Mouse (Mus musculus) left cerebral cortex, adult 11 months (tissue): ENCODE data around the gene Slc25a5.

Experiments used
- DNase-seq: peaks from one replicate; pipeline ENCODE4 v3.0.0; 2022; ENCODE audit warnings: low spot score

The Slc25a5 gene

DNA sequence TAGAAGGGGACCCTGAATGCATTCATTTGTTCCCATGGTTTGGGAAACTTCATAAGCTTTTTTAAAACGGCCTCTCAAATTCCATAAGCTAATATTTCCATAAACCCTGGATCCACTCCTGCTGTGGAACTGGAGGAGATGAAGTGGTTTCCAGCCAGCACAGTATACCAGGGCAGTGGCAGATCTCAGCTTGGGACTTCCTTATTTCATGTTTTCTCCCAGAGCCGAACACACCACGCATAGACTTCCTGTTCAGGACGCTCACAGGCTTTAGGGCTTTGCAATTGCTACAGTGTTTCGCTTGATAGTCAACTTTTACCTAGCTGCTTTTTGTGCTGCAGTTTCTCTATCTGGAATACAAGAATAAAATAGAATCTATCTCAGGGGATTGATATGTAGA, 7.7 kb downstream of the Slc25a5 start:
- no peak for DNase-seq

DNA sequence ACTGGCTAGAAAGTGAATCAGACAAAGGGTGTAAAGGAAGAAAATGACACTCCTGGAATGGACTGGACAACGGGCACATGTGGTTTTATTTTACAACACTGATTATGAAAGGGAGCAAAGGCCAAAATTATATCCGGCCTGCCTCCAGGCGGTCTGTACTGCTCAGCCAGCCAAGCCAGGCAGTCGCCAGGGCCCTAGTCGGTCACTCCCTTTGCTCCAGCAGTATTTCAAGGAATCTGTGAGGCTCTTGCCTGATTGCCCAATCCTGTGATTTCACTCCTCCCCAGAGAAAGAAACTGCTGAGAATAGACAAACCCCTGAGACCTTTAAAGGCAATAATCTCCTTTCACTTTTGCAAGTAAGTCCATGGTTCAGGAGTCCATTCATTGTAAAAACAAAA, 8.7 kb downstream of the Slc25a5 start:
- no peak for DNase-seq

DNA sequence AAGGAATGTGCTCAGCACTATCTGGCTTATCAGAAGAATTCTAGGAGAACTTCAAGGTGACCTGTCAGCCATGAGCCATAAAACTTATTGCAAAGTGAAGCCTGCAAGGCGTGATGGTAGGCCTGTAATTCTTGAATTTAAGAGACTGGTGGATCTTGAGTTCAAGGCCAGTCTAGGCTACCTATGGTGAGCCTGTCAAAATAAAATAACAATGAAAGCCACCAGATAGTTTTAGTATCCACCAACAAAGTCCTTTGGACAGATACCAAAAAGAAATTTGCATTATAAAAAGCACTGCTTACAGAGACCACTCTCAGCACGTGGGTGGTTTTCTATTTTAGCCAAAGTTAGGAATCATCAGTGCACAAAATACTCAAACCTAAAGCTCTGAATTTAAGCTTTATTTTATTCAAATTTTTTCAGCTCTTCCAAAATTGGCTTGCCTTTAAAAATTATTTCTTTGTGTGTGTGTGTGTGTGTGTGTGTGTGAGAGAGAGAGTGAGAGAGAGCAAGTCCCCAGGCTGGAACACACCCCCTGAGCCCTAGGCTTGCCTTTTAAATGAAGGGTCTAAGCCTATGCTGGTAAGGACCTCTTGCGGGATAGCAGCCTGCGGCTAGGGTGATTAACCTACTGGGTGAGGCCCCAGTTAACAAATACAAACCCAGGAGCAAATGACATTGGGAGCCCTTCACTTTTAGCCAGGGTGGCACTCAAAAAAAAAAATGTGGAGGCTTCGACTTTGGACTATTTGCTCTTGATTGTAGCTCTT, 10.2 kb downstream of the Slc25a5 start:
- no peak for DNase-seq

DNA sequence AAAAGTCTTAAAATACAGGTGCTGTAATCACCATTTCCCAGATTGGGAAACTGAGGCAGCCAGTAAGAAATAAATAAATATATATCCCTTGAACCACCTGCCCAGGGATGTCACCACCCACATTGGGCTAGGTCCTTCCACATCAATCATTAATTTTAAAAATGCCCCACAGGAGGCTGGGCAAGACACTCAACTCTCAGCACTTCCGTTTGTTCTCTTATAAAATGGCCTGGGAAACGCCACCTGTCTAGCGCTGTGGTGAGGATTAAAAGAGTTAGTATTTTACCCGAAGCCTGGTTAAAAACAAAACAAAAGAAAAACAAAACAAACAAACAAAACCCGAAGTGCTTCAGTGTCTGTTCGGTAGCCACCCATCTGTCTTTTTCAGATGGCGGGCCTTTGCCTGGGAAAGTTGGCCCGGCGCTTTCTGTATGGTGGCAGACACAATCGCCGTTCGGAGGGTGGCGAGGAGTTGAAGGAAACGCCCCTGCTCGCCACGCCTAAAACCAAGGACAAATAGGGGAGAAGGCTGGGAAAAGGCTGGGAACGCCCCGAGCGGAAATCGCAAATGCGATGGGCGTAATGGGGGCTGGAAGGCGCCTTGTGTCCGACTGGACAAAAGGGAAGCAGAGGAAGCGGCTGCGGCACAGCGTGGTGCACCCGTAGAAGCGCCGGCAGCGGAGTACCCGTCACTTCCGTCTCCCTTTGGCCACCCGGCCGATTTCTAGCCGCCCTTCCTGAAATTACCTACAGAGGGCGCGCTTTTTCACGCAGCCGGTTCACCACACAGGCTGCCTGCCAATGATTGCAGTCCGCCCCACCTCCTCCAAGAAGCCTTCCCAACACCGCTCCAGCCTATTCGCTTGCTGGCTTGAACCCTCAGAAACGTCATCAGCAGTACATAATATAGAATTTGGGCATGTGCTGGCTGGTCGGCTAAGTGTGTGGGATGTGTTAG, 12.2 kb downstream of the Slc25a5 start:
- peak; percentile 76 for DNase-seq

DNA sequence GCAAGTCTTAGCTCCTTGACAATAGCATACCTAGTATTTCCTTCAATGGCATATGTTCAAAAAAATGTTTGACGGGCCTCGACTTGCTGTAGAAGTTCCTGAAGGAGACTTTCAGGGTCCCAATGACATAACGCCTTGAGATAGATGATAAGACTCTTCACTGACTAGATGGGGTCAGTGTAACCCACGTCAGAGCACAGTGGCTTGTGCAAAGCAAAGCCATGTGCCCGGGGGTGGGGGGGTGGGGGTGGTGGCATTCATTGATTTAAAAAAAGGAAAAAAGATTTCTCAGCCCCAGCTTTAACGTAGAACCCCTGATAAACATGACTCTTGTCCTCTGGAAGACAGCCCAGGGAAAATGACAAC, 12.8 kb downstream of the Slc25a5 start:
- DNase-seq: no peak

DNA sequence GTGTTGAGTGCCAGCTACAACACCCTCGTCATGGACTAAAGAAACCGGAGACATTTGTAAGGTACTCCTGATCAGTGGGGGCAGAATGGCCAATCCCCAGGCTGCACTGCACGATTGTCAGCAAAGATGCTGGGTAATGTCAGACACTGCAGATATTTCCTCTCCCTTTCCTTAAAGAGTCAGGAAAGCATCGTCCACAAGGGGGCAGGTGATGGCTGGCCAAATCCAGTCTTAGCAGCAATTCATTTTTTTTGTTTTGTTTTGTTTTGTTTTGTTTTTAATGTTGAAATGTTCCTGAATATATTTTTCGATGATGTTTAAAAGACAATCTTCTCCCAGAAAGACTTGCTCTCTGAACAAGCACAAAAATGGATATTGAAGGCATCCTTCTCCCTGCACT, 15.9 kb downstream of the Slc25a5 start:
- DNase-seq: no peak

DNA sequence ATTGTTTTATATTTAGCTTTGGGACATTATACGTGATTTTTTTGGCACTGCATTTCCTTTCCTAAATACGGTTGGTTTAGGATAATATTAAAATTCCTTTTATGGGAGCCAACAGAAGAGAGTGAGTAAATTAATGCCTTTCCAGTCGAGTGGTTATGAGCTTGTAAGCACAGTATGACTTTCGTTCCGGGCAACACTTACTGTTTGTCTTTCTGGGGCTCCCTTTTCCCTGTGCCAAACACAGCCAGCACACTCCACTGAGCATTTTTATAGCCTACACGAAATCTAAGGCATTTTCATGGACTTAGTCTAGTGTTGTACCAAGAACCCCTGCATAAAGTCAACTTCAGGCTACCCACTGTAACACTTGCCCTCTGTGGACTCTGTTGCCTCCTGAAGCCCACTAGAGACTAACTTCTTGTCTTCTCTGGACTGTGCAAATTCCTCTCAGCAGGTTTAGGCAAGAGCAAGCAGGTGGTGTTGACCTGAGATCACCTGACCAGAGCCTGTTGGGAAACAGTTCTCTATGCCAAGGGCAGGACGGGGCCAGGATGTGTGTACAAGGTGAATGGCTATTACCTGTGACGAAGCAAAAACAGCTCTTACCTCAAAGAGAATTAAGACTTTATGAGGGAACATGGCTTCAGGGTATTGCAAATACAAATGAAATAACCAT, 18.8 kb downstream of the Slc25a5 start:
- DNase-seq: no peak

DNA sequence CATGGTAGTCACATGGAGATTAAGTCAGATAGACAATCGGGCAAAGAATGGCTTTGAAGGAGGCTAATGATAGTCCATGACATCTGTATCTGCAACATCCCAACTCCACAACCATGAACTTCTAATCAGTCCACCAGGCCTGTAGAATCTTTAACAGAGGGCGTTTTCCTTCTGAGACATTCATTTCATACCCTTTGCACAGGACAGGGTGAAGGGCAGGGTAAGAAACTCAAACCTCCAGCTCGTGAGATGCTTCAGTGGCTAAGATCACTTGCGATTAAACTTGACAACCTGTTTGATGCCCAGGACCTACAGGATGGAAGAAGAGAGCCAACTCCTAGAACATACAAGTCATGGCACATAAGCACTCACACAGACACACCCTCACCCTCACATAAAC, 19.6 kb downstream of the Slc25a5 start:
- no peak for DNase-seq

DNA sequence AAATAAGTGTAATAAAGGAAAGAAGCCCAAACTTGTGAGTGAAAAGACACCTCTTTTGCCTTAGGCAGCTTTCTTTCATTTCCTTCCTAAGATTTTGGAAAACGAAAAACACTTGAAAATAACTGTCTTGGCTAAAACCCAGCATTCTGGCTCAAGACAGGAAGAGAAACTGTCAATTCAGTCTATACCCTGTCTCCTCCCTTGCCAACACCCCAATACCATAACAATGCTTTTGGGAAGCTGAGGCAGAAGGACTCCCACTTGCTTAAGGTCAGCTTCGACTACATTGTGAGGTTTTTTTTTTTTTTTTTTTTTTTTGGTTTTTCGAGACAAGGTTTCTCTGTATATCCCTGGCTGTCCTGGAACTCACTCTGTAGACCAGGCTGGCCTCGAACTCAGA, 20.0 kb downstream of the Slc25a5 start:
- DNase-seq: no peak

DNA sequence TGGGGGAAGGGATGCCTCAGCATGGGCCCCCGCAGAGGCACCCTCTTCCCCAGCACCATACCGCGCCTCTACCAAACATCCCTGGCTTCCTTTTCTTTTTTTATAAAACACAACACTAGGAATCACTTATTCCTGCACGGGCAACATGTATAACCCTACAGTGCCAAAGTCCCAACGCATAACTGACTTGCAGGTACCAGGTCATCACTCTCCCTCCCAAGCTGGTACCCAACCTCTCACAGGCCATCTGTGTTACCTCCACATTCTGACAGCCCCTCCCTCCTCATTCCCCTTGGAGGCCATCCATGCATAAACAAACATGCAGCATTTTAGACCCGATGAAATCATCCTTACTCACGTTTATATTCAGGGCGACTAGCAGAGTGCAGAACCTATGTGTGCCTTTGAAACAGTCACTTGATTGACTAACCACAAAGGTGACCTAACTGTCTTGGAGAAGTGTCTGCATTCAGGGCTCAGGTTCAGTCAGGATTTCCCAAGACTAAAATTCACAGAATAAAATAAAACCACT, 21.0 kb downstream of the Slc25a5 start:
- DNase-seq: no peak

DNA sequence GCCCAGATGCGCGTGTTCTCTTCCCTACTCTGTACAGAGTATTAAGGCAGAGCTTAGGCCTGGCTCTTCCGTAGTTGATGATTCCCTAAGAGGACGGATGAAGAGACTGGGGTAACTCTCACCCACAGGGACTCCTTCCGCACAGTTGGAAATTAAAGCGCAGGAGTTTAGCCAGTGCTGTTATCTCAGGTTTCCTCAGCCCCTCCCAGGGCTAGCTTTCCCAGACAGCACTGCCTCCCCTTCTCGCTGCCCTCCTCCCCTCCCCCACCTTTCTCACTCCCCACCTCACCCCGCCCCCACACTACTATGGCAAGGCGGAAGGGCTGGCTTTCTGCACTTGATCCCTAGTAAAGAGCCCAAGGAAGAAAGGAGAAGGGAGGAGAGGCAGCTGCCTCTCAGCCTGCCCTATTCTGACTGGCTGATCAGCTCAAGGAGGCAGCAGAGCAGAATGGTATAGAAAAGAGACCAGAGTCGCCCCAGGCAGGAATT, 21.5 kb downstream of the Slc25a5 start:
- DNase-seq: no peak

DNA sequence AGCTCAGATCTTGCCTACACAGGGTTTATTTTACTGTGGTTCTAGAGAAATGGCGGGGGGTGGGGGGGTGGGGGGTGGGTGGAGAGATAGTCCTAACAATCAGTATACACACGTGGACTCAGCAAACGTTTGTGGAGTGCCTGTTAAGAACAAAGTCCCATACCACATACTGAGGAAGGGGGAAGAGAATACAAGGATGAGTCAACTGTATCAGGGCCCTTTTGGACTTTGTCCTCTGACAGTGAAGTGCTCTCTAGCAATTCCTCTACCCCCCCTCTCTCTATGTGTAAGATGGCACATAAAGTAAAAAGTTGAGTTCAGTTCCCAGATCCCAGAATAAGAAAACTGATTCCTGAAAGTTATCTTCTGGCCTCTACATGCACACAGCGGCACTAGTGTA, 24.1 kb downstream of the Slc25a5 start:
- DNase-seq: no peak

DNA sequence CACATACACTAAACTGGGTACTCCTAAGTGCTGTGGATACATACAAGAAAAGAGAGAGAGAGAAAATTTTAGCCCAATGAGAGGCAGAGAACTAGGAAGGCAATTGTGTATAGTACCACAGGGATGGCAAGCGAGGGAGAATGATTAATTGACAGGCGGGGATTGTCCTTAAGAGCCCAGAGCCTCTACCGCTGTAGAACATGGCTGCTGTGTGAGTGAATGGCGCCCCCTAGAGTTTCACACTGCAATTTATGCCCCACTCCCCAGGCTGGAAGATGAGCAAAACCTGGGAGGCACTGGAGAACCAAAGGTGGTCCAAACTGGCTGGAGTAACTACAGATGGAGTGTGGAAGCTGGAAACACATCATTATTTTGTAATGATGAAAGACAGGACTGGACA, 24.8 kb downstream of the Slc25a5 start:
- DNase-seq: no peak

DNA sequence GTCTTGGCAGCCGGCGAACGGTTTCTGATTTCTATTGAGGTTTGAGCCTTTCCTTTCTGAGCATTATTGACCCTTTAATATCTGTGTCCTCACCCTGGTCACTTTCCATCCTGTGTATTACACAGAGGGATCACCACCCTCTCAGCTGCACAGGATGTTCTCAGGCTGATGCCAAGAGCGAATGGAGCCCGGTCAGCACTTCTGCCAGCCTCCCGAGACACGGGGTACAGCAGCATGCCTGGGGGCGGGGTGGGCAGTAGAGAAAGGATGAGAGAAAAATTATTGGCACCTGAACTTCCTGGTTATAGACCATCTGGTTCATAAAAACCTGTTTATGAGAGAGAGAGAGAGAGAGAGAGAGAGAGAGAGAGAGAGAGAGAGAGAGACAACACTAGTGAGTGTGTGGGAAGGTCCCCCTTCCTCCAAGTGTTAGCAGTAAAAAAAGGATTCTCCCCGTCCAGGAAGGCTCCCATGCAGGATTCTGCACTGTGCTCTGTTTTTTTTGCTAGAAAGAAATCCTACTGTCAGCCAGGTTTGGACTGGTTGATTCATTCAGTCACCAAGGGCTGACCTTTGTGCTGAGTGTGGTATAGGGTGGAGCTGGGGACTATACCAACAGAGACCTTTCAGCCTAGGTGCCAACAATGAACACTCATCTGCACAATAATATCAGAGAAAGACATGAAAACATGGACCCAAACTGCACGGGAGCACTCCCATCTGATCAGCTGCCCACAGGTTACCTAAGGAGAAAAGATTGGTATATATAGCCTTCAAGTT, 28.7 kb downstream of the Slc25a5 start:
- no peak for DNase-seq

DNA sequence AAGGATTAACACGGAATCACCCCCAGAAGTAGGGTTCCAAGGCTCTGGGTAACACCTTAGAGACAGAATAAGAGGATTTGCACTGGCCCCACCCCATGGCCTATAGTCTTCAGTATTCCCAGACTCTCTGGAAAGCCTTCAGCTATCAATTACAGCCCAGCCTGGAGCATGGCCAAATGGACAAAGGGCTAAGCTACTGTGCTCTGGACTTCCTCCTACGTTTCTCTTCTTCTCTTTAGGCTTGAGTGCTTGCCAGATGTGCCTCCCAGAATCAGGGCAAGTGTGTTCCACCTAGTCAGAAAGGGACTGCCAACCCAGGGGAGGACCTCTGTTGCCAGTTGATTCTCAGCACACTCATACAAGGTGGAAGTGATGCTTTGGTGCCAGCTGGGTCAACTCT, 29.6 kb downstream of the Slc25a5 start:
- no peak for DNase-seq

DNA sequence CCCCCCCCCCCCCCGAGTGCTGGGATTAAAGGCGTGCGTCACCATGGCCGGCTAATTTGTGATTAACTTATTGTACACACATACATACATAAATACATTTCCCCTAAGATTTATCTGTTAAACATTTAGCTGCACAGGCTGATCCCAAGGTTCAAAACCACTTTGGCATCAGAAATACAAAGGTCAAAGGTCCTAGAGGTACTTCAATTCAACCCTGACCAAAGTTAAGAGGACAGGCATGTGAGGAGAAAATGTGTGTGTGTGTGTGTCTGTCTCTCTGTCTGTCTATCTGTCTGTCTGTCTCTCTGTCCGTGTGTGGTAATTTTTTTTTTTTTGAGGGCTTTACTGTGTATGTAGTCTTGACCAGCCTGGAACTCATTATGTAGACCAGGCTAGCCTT, 31.4 kb downstream of the Slc25a5 start:
- no peak for DNase-seq

DNA sequence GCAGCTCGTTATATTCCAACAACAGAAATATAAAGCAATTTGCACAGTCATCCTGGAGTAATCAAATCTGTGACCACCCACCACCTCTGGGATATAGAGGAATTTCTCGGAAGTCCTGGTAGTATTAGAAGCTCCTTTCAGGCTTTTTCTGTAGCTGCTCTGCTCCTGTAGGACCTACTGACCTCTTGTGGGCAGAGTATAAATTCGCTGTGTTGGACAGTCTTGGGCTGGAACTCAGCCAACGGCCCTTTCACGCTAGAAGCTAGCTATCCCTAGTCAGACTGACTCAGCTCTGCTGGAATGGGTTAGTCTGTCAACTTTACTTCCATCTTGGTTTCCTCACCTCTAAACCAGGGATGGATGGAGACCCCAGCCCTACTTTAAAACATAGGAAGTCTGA, 34.8 kb downstream of the Slc25a5 start:
- no peak for DNase-seq

DNA sequence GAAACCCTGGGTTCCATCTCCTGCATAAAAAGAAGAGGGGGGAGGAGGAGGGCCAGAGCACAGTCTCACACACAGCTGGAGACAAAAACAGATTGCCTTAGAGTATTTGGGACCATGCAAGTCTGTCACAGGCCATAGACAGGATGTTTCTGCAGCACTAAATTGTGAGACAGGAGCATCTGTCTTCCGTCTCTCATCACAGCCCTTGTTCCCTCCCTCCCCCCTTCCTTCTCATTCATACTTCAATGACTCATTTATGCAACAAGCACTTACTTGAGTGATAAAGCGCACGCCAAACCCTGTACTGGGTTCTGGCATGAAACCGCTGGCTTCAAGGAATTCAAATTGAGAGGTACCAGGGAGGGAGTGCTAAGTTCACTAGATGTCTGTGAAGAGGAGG, 36.2 kb downstream of the Slc25a5 start:
- no peak for DNase-seq

DNA sequence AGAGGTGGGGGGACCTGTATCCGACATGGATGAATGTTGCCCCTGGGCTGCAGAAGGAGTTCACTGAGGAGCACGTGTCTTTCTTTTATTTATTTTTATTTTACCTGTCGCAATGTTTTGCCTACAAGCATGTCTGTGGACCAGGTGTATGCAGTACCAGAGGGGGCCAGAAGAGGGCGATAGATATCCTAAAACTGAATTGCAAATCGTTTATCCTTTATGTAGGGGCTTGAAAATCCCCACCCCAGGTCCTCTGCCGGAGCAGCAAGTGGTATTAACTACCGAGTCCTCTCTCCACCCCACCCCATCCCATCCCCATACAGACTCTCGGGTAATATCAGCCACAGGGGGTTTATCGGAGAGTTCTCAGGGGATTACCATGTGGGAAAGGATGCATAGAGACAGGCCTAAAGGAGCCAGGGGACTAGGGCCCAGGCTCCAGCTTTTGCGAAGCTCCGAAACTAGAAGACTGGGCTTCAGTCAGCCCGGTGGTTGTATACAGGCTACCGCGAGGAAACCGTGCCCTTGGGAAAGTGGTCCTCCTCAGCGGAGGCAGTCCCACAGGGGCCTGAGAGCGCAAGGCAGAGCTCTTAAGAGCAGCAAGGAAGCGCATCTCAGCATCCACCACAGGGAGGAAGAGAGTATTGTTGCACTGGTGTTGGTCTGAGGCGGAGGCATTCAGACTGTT, 38.1 kb downstream of the Slc25a5 start:
- peak; percentile 26 for DNase-seq

DNA sequence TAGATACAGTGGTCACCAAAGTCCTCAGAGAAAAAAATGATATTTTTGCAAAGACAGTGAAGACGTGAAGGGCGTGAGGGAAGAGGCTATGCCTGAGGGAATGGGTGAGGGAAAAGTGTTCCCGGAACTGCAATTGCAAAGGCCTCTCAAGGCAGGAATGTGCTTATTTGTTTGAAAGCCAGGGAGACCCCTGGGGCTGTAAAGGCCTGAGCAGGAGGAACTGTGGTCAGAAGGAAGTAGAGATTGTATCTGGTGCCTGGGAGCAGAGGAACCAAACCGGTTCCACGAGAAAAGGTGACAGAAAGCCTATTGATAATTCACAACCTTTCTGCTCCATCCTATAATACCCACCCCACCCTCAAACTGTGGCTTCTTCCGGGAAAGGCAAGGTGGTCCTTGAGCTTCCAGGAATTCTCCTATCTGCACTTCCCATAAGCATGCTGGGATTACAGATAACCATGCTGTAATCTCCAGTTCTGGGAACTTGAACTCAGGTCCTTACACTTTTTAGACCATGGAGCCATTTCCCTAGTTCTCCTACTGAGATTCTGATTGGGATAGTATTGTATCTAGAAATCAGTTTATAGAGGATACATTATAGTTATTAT, 41.7 kb downstream of the Slc25a5 start:
- no peak for DNase-seq

DNA sequence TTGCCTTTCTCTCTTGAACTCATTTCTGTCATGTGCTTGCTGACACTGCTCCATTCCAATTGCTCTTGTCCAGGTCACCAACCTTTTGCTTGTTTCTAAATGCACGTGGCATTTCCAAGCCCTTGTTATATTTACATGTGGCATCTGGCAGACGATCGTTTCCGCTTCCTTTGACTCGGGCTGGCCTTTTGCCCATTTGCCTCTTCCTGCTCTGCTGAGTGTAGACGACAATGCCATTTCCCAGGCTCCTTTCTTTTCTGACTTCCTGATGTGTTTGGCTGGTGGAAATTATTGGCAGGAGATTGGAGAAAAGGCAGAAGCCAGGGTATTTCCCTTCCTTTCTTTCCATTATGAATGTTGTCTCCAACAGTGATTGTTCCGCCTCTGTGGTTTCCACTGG, 43.9 kb downstream of the Slc25a5 start:
- no peak for DNase-seq
